Mouse (Mus musculus) heart, postnatal 14 days (tissue): ENCODE results near the gene Ubtd1. TPM values are rescaled to one million over a fixed set of nuclear protein-coding genes. Genes with fewer than 3 reads are reported as not detected.

Experiments used
- total RNA-seq, 2 experiments: library from RNA; stranded (reverse); gene quantifications; 2 replicates each; pipeline ENCODE4 v1.2.3; 2021

The Ubtd1 gene
- total RNA-seq, 2 experiments from 2014 or later, result 25.9 to 28.0 TPM

Other genes starting within 250 kb of the Ubtd1 start
- gene Slit1, start 238.1 kb upstream of the Ubtd1 start, total RNA-seq, result under 1 TPM; 0.07 to 0.12 TPM
- 1 to 10 TPM; 2.5 to 3.5 TPM for gene Arhgap19, start 179.7 kb upstream of the Ubtd1 start, total RNA-seq
- gene Frat1, start 151.8 kb upstream of the Ubtd1 start, total RNA-seq, result 1 to 10 TPM; 2.5 to 3.2 TPM
- 1 to 10 TPM; 5.9 to 6.6 TPM for gene Frat2, start 133.6 kb upstream of the Ubtd1 start, total RNA-seq
- gene Rrp12, start 85.6 kb upstream of the Ubtd1 start, total RNA-seq, result 10 to 100 TPM; 10.7 to 12.9 TPM
- gene Pgam1, start 69.8 kb upstream of the Ubtd1 start, total RNA-seq, result 100 to 1,000 TPM; 115 to 131 TPM
- 10 to 100 TPM; 11.3 to 13.4 TPM for gene Exosc1, start 48.3 kb upstream of the Ubtd1 start, total RNA-seq
- 10 to 100 TPM; 19.9 to 20.9 TPM for gene Zdhhc16, start 48.3 kb upstream of the Ubtd1 start, total RNA-seq
- 10 to 100 TPM; 16.7 to 21.2 TPM for gene Mms19, start 606 bp upstream of the Ubtd1 start, total RNA-seq
- not detected for gene Ankrd2, start 54.2 kb downstream of the Ubtd1 start, total RNA-seq
- 1 to 10 TPM; 1.4 to 2.3 TPM for gene Hoga1, start 63.8 kb downstream of the Ubtd1 start, total RNA-seq
- under 1 TPM in 1 of 2 experiments, not detected in 1; 0.32 TPM for gene 4933411K16Rik, start 70.5 kb downstream of the Ubtd1 start, total RNA-seq
- 1 to 10 TPM; 4.5 to 5.3 TPM for gene Morn4, start 104.6 kb downstream of the Ubtd1 start, total RNA-seq
- gene Pi4k2a, start 108.7 kb downstream of the Ubtd1 start, total RNA-seq, result 10 to 100 TPM; 17.2 to 20.6 TPM
- gene Avpi1, start 147.3 kb downstream of the Ubtd1 start, total RNA-seq, result 10 to 100 TPM; 10.8 to 11.7 TPM
- 10 to 100 TPM; 21.6 to 23.8 TPM for gene Marveld1, start 165.6 kb downstream of the Ubtd1 start, total RNA-seq
- 10 to 100 TPM; 24.6 to 26.5 TPM for gene Zfyve27, start 182.2 kb downstream of the Ubtd1 start, total RNA-seq
- gene Sfrp5, start 220.5 kb downstream of the Ubtd1 start, total RNA-seq, result 1 to 10 TPM; 1.2 to 3.3 TPM